Mouse (Mus musculus) inflammation-experienced regulatory T-cells (primary cell): ENCODE measurements around the gene Wee2. TPM values are rescaled to one million over a fixed set of nuclear protein-coding genes. Genes with fewer than 3 reads are reported as not detected.

Experiments used
- polyA plus RNA-seq, 2 experiments: library from polyadenylated mRNA; unstranded; fragments of 100-300 nt; shearing (Covaris generic); gene quantifications; one replicate each; pipeline ENCODE4 v1.2.1; 2017

Wee2 gene
- polyA plus RNA-seq, result under 1 TPM; 0.21 to 0.42 TPM

GRCm38 (mm10) chr6:40438936-40439335 is at the start of gene Wee2:
TSS of gene Wee2 (plus strand) at chr6:40439088.

GRCm38 (mm10) chr6:40436047-40436483 is 2.8 kb upstream of the Wee2 start, which contains the start of gene E330009J07Rik:
TSS of gene E330009J07Rik (minus strand) at chr6:40436135.

GRCm38 (mm10) chr6:40470916-40471719 is 32.2 kb downstream of the Wee2 start, which contains the start of gene Ssbp1:
TSS of gene Ssbp1 (plus strand) at chr6:40471352.

GRCm38 (mm10) chr6:40490933-40491332 is 52.0 kb downstream of the Wee2 start, which contains the start of gene Tas2r137:
TSS of gene Tas2r137 (plus strand) at chr6:40491233.

GRCm38 (mm10) chr6:40493229-40493628 is 54.3 kb downstream of the Wee2 start, which contains the start of gene Tas2r108:
TSS of gene Tas2r108 (plus strand) at chr6:40493529.

Other genes with a start within 250 kb of the Wee2 start
- 10 to 100 TPM; 38.5 to 41.2 TPM for gene Agk, start 113.9 kb upstream of the Wee2 start, polyA plus RNA-seq
- 10 to 100 TPM; 10.4 to 23.9 TPM for gene E330009J07Rik, start 3.0 kb upstream of the Wee2 start, polyA plus RNA-seq
- 100 to 1,000 TPM; 106 to 109 TPM for gene Ssbp1, start 32.3 kb downstream of the Wee2 start, polyA plus RNA-seq
- not detected for gene Tas2r137, start 52.1 kb downstream of the Wee2 start, polyA plus RNA-seq
- gene Tas2r108, start 54.4 kb downstream of the Wee2 start, polyA plus RNA-seq, result not detected
- under 1 TPM in 1 of 2 experiments, not detected in 1; 0.84 TPM for gene Prss37, start 80.4 kb downstream of the Wee2 start, polyA plus RNA-seq
- gene Olfr461, start 116.0 kb downstream of the Wee2 start, polyA plus RNA-seq, result under 1 TPM in 1 of 2 experiments, not detected in 1; 0.06 TPM
- under 1 TPM in 1 of 2 experiments, not detected in 1; 0.16 TPM for gene Olfr460, start 130.4 kb downstream of the Wee2 start, polyA plus RNA-seq
- 1 to 10 TPM in 1 of 2 experiments, under 1 TPM in 1; 0.16 to 1.2 TPM for gene Clec5a, start 146.7 kb downstream of the Wee2 start, polyA plus RNA-seq
- gene Tas2r138, start 174.2 kb downstream of the Wee2 start, polyA plus RNA-seq, result 1 to 10 TPM in 1 of 2 experiments, not detected in 1; 1.2 TPM
- gene Mgam, start 189.7 kb downstream of the Wee2 start, polyA plus RNA-seq, result under 1 TPM; 0.10 to 0.84 TPM